ENCODE assay signal across 9 mouse cellular contexts in the genomic region with DNA sequence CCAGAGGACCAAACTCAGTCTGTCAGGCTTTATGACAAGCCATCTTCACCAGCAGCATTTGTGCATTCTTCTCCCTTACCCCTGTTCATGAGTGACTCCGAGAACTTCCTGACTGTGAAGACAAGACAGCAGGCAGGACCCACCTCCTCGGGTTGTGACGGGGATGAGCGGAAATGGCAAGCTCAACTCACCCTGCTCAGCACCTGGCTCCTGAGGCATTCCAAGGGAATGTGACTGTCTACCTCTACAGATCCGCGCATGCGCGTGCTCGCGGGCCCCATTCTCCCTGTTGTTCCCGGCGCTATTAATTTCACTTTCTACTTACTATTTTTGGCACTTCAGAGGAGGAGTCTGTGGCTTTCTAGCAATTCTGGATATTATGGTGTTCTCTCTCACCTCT. TPM values are rescaled to one million over a fixed set of nuclear protein-coding genes. Genes with fewer than 3 reads are reported as not detected.
DNase-seq lines count a peak whose midpoint lies in the region; ATAC-seq and TF ChIP-seq lines count a peak whose summit lies in the region.
"Had no signal": no experiment of that assay in that cellular context is flagged by ENCODE, and none has a peak within 500 bp of the region (broad histone marks: within the 10 kb centered on the region; RNA-seq: fewer than 3 reads in every experiment).

No protein-coding gene starts in this region.

- 79% methylated on average over 12 of the region's 12 CpGs for WGBS in hindbrain, embryonic 14.5 days

- no peaks in the 10 kb centered on the region for H3K36me3 ChIP-seq in ES-E14 (ENCODE audit: control insufficient read depth, insufficient read depth, low read length, poor library complexity, severe bottlenecking)
- no peaks in the 10 kb centered on the region for H3K36me3 ChIP-seq in hindbrain, embryonic 14.5 days (replicated peaks; ENCODE audit: control insufficient read depth, insufficient read depth)
- H3K36me3 ChIP-seq: midbrain, embryonic 15.5 days had no signal

- peak overlapping the region; percentile 68; the same call in 1 of the 2 replicates for H3K9ac ChIP-seq in ES-E14 (ENCODE audit: insufficient read depth, low read depth, low read length, poor library complexity, severe bottlenecking)
- no peak overlapping the region for H3K9ac ChIP-seq in hindbrain, embryonic 14.5 days
- H3K9ac ChIP-seq: midbrain, embryonic 15.5 days had no signal

- in situ Hi-C loops in ES-E14 (cut with MboI; ENCODE audit: low sequenced_read_pairs in 2 of 2, unreplicated experiment in 2 of 2) = no loop called here

- peak overlapping the region in 1 of 2 experiments; percentile 12; a peak in 1 of 4 replicates for H3K4me3 ChIP-seq in ES-E14 (ENCODE audit: insufficient read depth in 1 of 2, low read depth in 1 of 2, low read length in 2 of 2, poor library complexity in 1 of 2, severe bottlenecking in 1 of 2)
- H3K4me3 ChIP-seq in brown adipose tissue, adult 24 weeks (ENCODE audit: insufficient read depth, low read depth, low read length) = peak overlapping the region; percentile 16; the same call in 1 of the 2 replicates
- no peak overlapping the region for H3K4me3 ChIP-seq in hindbrain, embryonic 14.5 days (replicated peaks; ENCODE audit: low read length)
- H3K4me3 ChIP-seq: midbrain, embryonic 15.5 days had no signal

- peaks cover 3 to 19% of the 10 kb centered on the region in 2 experiments for H3K4me1 ChIP-seq in ES-E14 (ENCODE audit: control insufficient read depth in 2 of 2, insufficient read depth in 2 of 2, low read length in 2 of 2, poor library complexity in 1 of 2)
- H3K4me1 ChIP-seq in brown adipose tissue, adult 24 weeks (ENCODE audit: control insufficient read depth, insufficient read depth, insufficient read length, low read length) = peaks cover 3% of the 10 kb centered on the region; the same call in 1 of the 2 replicates
- H3K4me1 ChIP-seq in hindbrain, embryonic 14.5 days (replicated peaks; ENCODE audit: control insufficient read depth, insufficient read depth, low read length) = no peaks in the 10 kb centered on the region
- H3K4me1 ChIP-seq: midbrain, embryonic 15.5 days had no signal

- ATAC-seq in megakaryocyte progenitor cell, adult 5-6 weeks (replicated peaks; ENCODE audit: poor library complexity) = 0 out of 2 replicates have a peak, but pooled peaks have one; percentile 15
- ATAC-seq in hindbrain, embryonic 14.5 days (ENCODE audit: low FRiP score) = no peak
- ATAC-seq: midbrain, embryonic 15.5 days had no signal

- H3K27me3 ChIP-seq in hindbrain, embryonic 14.5 days (ENCODE audit: control insufficient read depth, insufficient read depth, low read length) = no peaks in the 10 kb centered on the region
- H3K27me3 ChIP-seq: midbrain, embryonic 15.5 days had no signal

- peak overlapping the region; percentile 64; the same call in 1 of the 2 replicates for H3K27ac ChIP-seq in ES-E14 (ENCODE audit: insufficient read depth, low read depth, low read length, poor library complexity, severe bottlenecking)
- H3K27ac ChIP-seq in brown adipose tissue, adult 24 weeks (replicated peaks; ENCODE audit: low read depth, low read length) = no peak overlapping the region
- H3K27ac ChIP-seq in hindbrain, embryonic 14.5 days = no peak overlapping the region
- H3K27ac ChIP-seq: midbrain, embryonic 15.5 days had no signal

- no peak overlapping the region for H3K4me2 ChIP-seq in hindbrain, embryonic 14.5 days (replicated peaks)
- H3K4me2 ChIP-seq: midbrain, embryonic 15.5 days had no signal

- DNase-seq in layer of hippocampus, adult 9-11 months = peak; percentile 37
- DNase-seq in layer of hippocampus, postnatal 14 days (ENCODE audit: low spot score in 2 of 2) = no peak
- DNase-seq in ES-E14 (ENCODE audit: low read depth, low spot score) = no peak
- DNase-seq in liver = no peak
- no peak for DNase-seq in hindbrain, embryonic 14.5 days (ENCODE audit: low spot score)
- DNase-seq: adrenal gland, postnatal 25 days had no signal

- H3K9me3 ChIP-seq in ES-E14 (ENCODE audit: control insufficient read depth, insufficient read depth, low read depth, low read length) = no peaks in the 10 kb centered on the region
- H3K9me3 ChIP-seq in hindbrain, embryonic 14.5 days (ENCODE audit: control insufficient read depth, low read length) = no peaks in the 10 kb centered on the region
- H3K9me3 ChIP-seq: midbrain, embryonic 15.5 days had no signal

TF ChIP-seq in ES-E14, 5 proteins besides CTCF, POLR2A, EP300 and RAD21:
- TF ChIP-seq ZNF384 (IDR thresholded peaks at IDR 0.05; ENCODE audit: low read depth, low read length) (no peak), HCFC1 (IDR thresholded peaks at IDR 0.05; ENCODE audit: borderline replicate concordance, insufficient read depth, low read length) (no peak), ZC3H11A (IDR thresholded peaks at IDR 0.05; ENCODE audit: borderline replicate concordance, low read depth, low read length) (no peak), MAFK (IDR thresholded peaks at IDR 0.05; ENCODE audit: insufficient read depth, low read depth, low read length) (no peak), CHD2 (IDR thresholded peaks at IDR 0.05; ENCODE audit: low read depth, low read length) (no peak)

RNA-seq across cellular contexts. Expression of a gene that starts 27.0 kb away (rescaled TPM):
- 10 to 100 TPM; 11.7 to 14.1 TPM for total RNA-seq in layer of hippocampus, postnatal 14 days (2021)
- total RNA-seq in ES-E14 (2012; rRNA removed) = 6.7 and 8.2 TPM in 2 replicates
- 2.4 and 3.0 TPM in 2 replicates for polyA plus RNA-seq in brown adipose tissue, adult 24 weeks (2012; ENCODE audit: insufficient read depth, insufficient read length, missing spikeins)
- 2.9 and 5.3 TPM in 2 replicates for total RNA-seq in megakaryocyte progenitor cell, adult 5-6 weeks (2015)
- 16.3 and 22.1 TPM in 2 replicates for total RNA-seq in megakaryocyte progenitor cell, adult 5-6 weeks (2017)
- polyA plus RNA-seq in hindbrain, embryonic 14.5 days (2014; fragmentation: Nextera tagmentation; extraction: Ambion mirVana) = 9.7 and 11.1 TPM in 2 replicates

RNA-seq across cellular contexts. Expression of a gene that starts 28.8 kb away (rescaled TPM):
- 10 to 100 TPM; 23.8 to 25.0 TPM for total RNA-seq in layer of hippocampus, postnatal 14 days (2021)
- 36.4 and 53.2 TPM in 2 replicates for total RNA-seq in ES-E14 (2012; rRNA removed)
- 29.3 and 35.0 TPM in 2 replicates for polyA plus RNA-seq in brown adipose tissue, adult 24 weeks (2012; ENCODE audit: insufficient read depth, insufficient read length, missing spikeins)
- total RNA-seq in megakaryocyte progenitor cell, adult 5-6 weeks (2015) = 130 and 135 TPM in 2 replicates
- 63.3 and 68.7 TPM in 2 replicates for total RNA-seq in megakaryocyte progenitor cell, adult 5-6 weeks (2017)
- 5.9 and 6.9 TPM in 2 replicates for polyA plus RNA-seq in hindbrain, embryonic 14.5 days (2014; fragmentation: Nextera tagmentation; extraction: Ambion mirVana)

RNA-seq across cellular contexts. Expression of a gene that starts 57.1 kb away (rescaled TPM):
- 1 to 10 TPM; 2.3 to 5.3 TPM for total RNA-seq in layer of hippocampus, postnatal 14 days (2021)
- 44.1 and 74.5 TPM in 2 replicates for total RNA-seq in ES-E14 (2012; rRNA removed)
- polyA plus RNA-seq in brown adipose tissue, adult 24 weeks (2012; ENCODE audit: insufficient read depth, insufficient read length, missing spikeins) = 1.2 and 1.3 TPM in 2 replicates
- 3.4 and 3.6 TPM in 2 replicates for total RNA-seq in megakaryocyte progenitor cell, adult 5-6 weeks (2015)
- 5.3 and 6.2 TPM in 2 replicates for total RNA-seq in megakaryocyte progenitor cell, adult 5-6 weeks (2017)
- polyA plus RNA-seq in hindbrain, embryonic 14.5 days (2014; fragmentation: Nextera tagmentation; extraction: Ambion mirVana) = 1.2 and 1.8 TPM in 2 replicates

RNA-seq across cellular contexts. Expression of a gene that starts 58.9 kb away (rescaled TPM):
- total RNA-seq in layer of hippocampus, postnatal 14 days (2021) = 100 to 1,000 TPM; 512 to 532 TPM
- total RNA-seq in ES-E14 (2012; rRNA removed) = 6.6 and 10.3 TPM in 2 replicates
- 1.1 and 1.6 TPM in 2 replicates for polyA plus RNA-seq in brown adipose tissue, adult 24 weeks (2012; ENCODE audit: insufficient read depth, insufficient read length, missing spikeins)
- 5.3 and 11.6 TPM in 2 replicates for total RNA-seq in megakaryocyte progenitor cell, adult 5-6 weeks (2015)
- total RNA-seq in megakaryocyte progenitor cell, adult 5-6 weeks (2017) = 3.6 TPM in 2 replicates
- 4.3 and 5.0 TPM in 2 replicates for polyA plus RNA-seq in hindbrain, embryonic 14.5 days (2014; fragmentation: Nextera tagmentation; extraction: Ambion mirVana)
